Mouse (Mus musculus) right cerebral cortex, postnatal 36 days (tissue): ENCODE results near the gene Krt2.
A peak's percentile ranks its signal among the peaks of the same experiment; 100 is the strongest.

Experiments used
- DNase-seq, 2 experiments: peaks; one replicate each; pipeline ENCODE4 v3.0.0; 2022; ENCODE audit warnings: low spot score in 2 of 2, mixed read lengths in 1 of 2

The Krt2 gene

DNA sequence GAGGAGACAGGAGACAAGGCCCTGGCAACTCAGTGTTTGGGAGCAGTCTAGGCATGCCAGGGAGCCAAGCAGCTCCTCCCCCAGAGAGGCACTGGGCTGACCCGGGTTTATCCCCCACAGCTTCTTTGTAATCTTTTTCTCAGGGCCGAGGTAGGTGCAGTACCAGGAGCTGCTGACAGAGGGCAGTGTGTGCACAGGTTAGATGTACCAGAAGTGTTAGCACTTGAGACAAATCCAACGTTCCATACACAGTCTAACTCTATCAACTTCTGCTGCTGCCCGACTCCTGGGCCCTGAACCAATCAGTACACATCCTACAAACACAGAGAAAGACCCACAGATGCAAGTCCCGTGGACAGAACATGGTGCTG, 45.3 kb downstream of the Krt2 start:
- DNase-seq = peak; percentile 64 to 80

DNA sequence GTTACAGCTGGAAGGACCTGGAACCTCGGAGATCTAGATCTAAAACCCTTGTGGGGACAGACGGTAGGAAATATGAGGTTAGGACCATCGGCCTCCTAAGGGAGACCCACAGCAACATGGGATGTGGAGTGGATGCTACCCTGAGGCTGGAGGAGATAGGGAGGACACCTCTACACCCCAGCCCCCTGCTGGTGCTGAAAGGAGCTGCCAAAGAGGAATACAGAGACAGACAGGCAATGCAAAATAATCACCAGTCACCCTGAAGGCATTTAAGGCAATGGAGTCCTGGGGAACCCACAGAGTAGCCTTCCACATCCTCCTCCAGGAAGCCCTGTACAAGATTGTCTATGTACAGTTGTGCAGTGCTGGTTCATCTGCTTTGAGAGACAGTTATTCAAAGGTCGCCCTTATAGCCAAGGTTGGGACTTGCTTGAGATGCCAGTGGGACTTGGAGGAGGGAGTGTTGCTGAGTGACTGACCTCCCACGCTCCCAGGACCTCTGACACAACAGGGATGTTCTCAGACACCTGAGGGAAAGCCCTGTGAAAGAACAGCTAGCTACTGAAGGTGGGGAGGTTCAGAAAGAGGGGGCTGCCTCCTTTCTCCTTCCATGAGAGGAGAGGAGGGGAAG, 45.8 kb downstream of the Krt2 start:
- peak in 1 of 2 experiments; percentile 4 for DNase-seq

GRCm38 (mm10) chr15:101770226-101770625, 47.7 kb downstream of the Krt2 start:
- no peak for DNase-seq
